In the genomic region with DNA sequence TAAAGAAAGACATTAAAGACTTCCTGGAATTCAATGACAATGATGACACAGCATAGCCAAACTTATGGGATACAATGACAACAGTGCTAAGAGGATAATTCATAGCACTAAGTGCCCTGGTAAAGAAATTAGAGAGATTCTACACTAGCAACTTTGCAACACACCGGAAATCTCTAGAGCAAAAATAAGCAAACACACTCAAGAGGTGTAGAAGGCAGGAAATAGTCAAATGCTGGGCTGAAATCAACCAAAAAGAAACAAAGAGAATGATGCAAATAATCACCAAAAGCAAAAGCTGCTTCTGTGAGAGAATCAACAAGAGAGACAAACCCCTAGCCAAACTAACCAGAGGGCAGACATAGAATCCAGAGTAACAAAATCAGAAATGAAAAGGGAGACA, we compare ENCODE assay signal across 25 mouse cellular contexts.
"Had no signal": no experiment of that assay in that cellular context is flagged by ENCODE, and none has a peak within 500 bp of the region (broad histone marks: within the 10 kb centered on the region; RNA-seq: fewer than 3 reads in every experiment).

No protein-coding gene starts in this region.

- ATAC-seq: hindbrain, embryonic 16.5 days; intestine, embryonic 15.5 days; intestine, postnatal 0 days; liver, embryonic 12.5 days had no signal

- H3K4me3 ChIP-seq: gastrocnemius, adult 2 months; heart, embryonic 10.5 days; heart, embryonic 12.5 days; hindbrain, embryonic 10.5 days; hindbrain, embryonic 12.5 days; intestine, embryonic 15.5 days; layer of hippocampus, adult 2 months; left cerebral cortex, adult 2 months; limb, embryonic 13.5 days; limb, embryonic 15.5 days; liver, embryonic 12.5 days had no signal

- H3K4me2 ChIP-seq: heart, embryonic 12.5 days; hindbrain, embryonic 12.5 days; hindbrain, embryonic 14.5 days; intestine, embryonic 15.5 days; limb, embryonic 13.5 days; limb, embryonic 15.5 days; liver, embryonic 12.5 days had no signal

- H3K27me3 ChIP-seq: heart, embryonic 12.5 days; hindbrain, embryonic 12.5 days; intestine, embryonic 15.5 days; limb, embryonic 13.5 days; limb, embryonic 15.5 days; liver, embryonic 12.5 days had no signal

- H3K9ac ChIP-seq: heart, embryonic 12.5 days; hindbrain, embryonic 12.5 days; hindbrain, embryonic 14.5 days; intestine, embryonic 15.5 days; limb, embryonic 13.5 days; limb, embryonic 15.5 days; liver, embryonic 12.5 days had no signal

- DNase-seq: gastrocnemius, adult 2 months; gastrocnemius, postnatal 10 days; gastrocnemius, postnatal 25 days; heart, adult 18-20 months; heart, postnatal 10 days; heart, postnatal 4 days; kidney, adult 18-20 months; kidney, adult 8-10 months; kidney, postnatal 10 days; kidney, postnatal 25 days; kidney, postnatal 4 days; left cerebral cortex, postnatal 4 days had no signal

- H3K27ac ChIP-seq: gastrocnemius, adult 2 months; heart, embryonic 10.5 days; hindbrain, embryonic 10.5 days; hindbrain, embryonic 12.5 days; hindbrain, embryonic 14.5 days; intestine, embryonic 15.5 days; layer of hippocampus, adult 2 months; left cerebral cortex, adult 2 months; limb, embryonic 13.5 days; limb, embryonic 15.5 days; liver, embryonic 12.5 days had no signal

- H3K9me3 ChIP-seq: heart, embryonic 10.5 days; heart, embryonic 12.5 days; hindbrain, embryonic 10.5 days; hindbrain, embryonic 12.5 days; intestine, embryonic 15.5 days; limb, embryonic 13.5 days; limb, embryonic 15.5 days; liver, embryonic 12.5 days had no signal

- H3K36me3 ChIP-seq: hindbrain, embryonic 10.5 days; hindbrain, embryonic 12.5 days; intestine, embryonic 15.5 days; liver, embryonic 12.5 days had no signal

- H3K4me1 ChIP-seq: heart, embryonic 10.5 days; heart, embryonic 12.5 days; hindbrain, embryonic 10.5 days; hindbrain, embryonic 12.5 days; intestine, embryonic 15.5 days; limb, embryonic 13.5 days; limb, embryonic 15.5 days; liver, embryonic 12.5 days had no signal
